Mouse (Mus musculus) CH12.LX (cell line): ENCODE results near the gene Ank. TPM values are rescaled to one million over a fixed set of nuclear protein-coding genes. Genes with fewer than 3 reads are reported as not detected.
A peak's percentile ranks its signal among the peaks of the same experiment; 100 is the strongest.

Source experiments
- DNase-seq: peaks from one replicate; pipeline ENCODE4 v3.0.0-alpha.2; 2013; ENCODE audit errors: extremely low read depth
- H3K27ac ChIP-seq: 2 replicates; pipeline ENCODE4 v1.5.1; 2012; ENCODE audit warnings: low read depth, mild to moderate bottlenecking, control low read depth, moderate library complexity; ENCODE audit not compliant: insufficient read depth
- H3K27me3 ChIP-seq: replicated peaks from 2 replicates; pipeline ENCODE3; 2012; ENCODE audit warnings: inconsistent platforms
- H3K36me3 ChIP-seq, 2 experiments: replicated peaks in 1 of 2; 2 replicates each; pipeline versions ENCODE3 to v1.6.1; 2012; ENCODE audit warnings: inconsistent platforms in 1 of 2, low read length in 1 of 2, mild to moderate bottlenecking in 1 of 2, mixed read lengths in 1 of 2, moderate library complexity in 1 of 2; ENCODE audit not compliant: control insufficient read depth in 1 of 2, insufficient read depth in 1 of 2
- H3K4me1 ChIP-seq, 2 experiments: 2 replicates each; pipeline ENCODE4 v1.6.1; 2012; ENCODE audit warnings: inconsistent platforms in 1 of 2, moderate library complexity in 1 of 2; ENCODE audit not compliant: insufficient read depth in 2 of 2, control insufficient read depth in 1 of 2
- H3K4me2 ChIP-seq: 2 replicates; pipeline ENCODE4 v1.6.1; 2012; ENCODE audit warnings: low read depth, mild to moderate bottlenecking, control low read depth; ENCODE audit not compliant: poor library complexity, insufficient read depth, severe bottlenecking
- H3K4me3 ChIP-seq, 3 experiments: fragments of 150-350 bp in 1 of 3; sonication (generic) in 1 of 3; replicated peaks in 1 of 3; 2 replicates each; pipeline versions ENCODE3 to v1.5.1; 2011 to 2012; ENCODE audit warnings: low read depth in 2 of 3, low read length in 2 of 3, mild to moderate bottlenecking in 2 of 3, moderate library complexity in 2 of 3, control low read depth in 1 of 3, improper control_type of control experiment in 1 of 3, inconsistent platforms in 1 of 3, mixed read lengths in 1 of 3; ENCODE audit not compliant: poor library complexity in 1 of 3
- H3K79me2 ChIP-seq: replicated peaks from 2 replicates; pipeline ENCODE4 v1.6.1; 2012; ENCODE audit warnings: mild to moderate bottlenecking, moderate library complexity; ENCODE audit not compliant: control insufficient read depth, poor library complexity, insufficient read depth, severe bottlenecking; ENCODE audit errors: extremely low read depth
- H3K9ac ChIP-seq: 2 replicates; pipeline ENCODE4 v1.6.1; 2012; ENCODE audit warnings: low read depth, mild to moderate bottlenecking, control low read depth, moderate library complexity; ENCODE audit not compliant: insufficient read depth
- H3K9me3 ChIP-seq: replicated peaks from 2 replicates; pipeline ENCODE3; 2012; ENCODE audit warnings: low read length, inconsistent platforms, mixed read lengths
- BHLHE40 ChIP-seq: IDR thresholded peaks from 2 replicates; pipeline ENCODE4 v1.6.1; 2011; ENCODE audit warnings: mild to moderate bottlenecking, low read depth, low read length, improper control_type of control experiment
- CHD1 ChIP-seq: IDR thresholded peaks from 2 replicates; pipeline ENCODE4 v1.6.1; 2012; ENCODE audit warnings: low read depth, low read length, improper control_type of control experiment, inconsistent platforms
- CHD2 ChIP-seq: IDR thresholded peaks from 2 replicates; pipeline ENCODE4 v1.6.1; 2011; ENCODE audit warnings: low read length, improper control_type of control experiment
- CTCF ChIP-seq, 2 experiments: IDR thresholded peaks in 1 of 2; conservative IDR thresholded peaks in 1 of 2; 2 replicates each; pipeline ENCODE4 v1.5.1; 2011 to 2012; ENCODE audit warnings: low read depth in 2 of 2, low read length in 2 of 2, improper control_type of control experiment in 1 of 2, inconsistent platforms in 1 of 2, mild to moderate bottlenecking in 1 of 2, moderate library complexity in 1 of 2
- E2F4 ChIP-seq: IDR thresholded peaks from 2 replicates; pipeline ENCODE4 v1.6.1; 2011; ENCODE audit warnings: low read depth, low read length, improper control_type of control experiment; ENCODE audit not compliant: insufficient replicate concordance
- EP300 ChIP-seq: IDR thresholded peaks from 2 replicates; pipeline ENCODE4 v1.6.1; 2011; ENCODE audit warnings: low read length, improper control_type of control experiment
- ETS1 ChIP-seq: conservative IDR thresholded peaks from 2 replicates; pipeline ENCODE4 v1.6.1; 2012; ENCODE audit warnings: low read depth, mild to moderate bottlenecking, inconsistent platforms, low read length, improper control_type of control experiment, moderate library complexity
- GABPA ChIP-seq: IDR thresholded peaks from 2 replicates; pipeline ENCODE4 v1.6.1; 2012; ENCODE audit warnings: low read depth, low read length, improper control_type of control experiment, inconsistent platforms; ENCODE audit not compliant: insufficient replicate concordance
- IRF4 ChIP-seq: IDR thresholded peaks from 2 replicates; pipeline ENCODE4 v1.6.1; 2014; ENCODE audit warnings: low read depth, mild to moderate bottlenecking, inconsistent platforms, low read length, improper control_type of control experiment
- JUN ChIP-seq: IDR thresholded peaks from 2 replicates; pipeline ENCODE4 v1.6.1; 2011; ENCODE audit warnings: low read depth, mild to moderate bottlenecking, low read length, improper control_type of control experiment, moderate library complexity; ENCODE audit not compliant: insufficient read depth
- MAFK ChIP-seq: IDR thresholded peaks from 2 replicates; pipeline ENCODE4 v1.6.1; 2011; ENCODE audit warnings: low read length, improper control_type of control experiment; ENCODE audit not compliant: insufficient replicate concordance
- MAZ ChIP-seq: IDR thresholded peaks from 2 replicates; pipeline ENCODE4 v1.6.1; 2012; ENCODE audit warnings: low read depth, mild to moderate bottlenecking, inconsistent platforms, low read length, improper control_type of control experiment, moderate library complexity
- MXI1 ChIP-seq: IDR thresholded peaks from 2 replicates; pipeline ENCODE4 v1.6.1; 2011; ENCODE audit warnings: mild to moderate bottlenecking, low read depth, low read length, improper control_type of control experiment
- NELFE ChIP-seq: IDR thresholded peaks from 2 replicates; pipeline ENCODE4 v1.6.1; 2011; ENCODE audit warnings: low read depth, low read length, improper control_type of control experiment
- NRF1 ChIP-seq: IDR thresholded peaks from 2 replicates; pipeline ENCODE4 v1.6.1; 2014; ENCODE audit warnings: low read depth, mild to moderate bottlenecking, inconsistent platforms, low read length, improper control_type of control experiment, moderate library complexity
- POLR2A ChIP-seq: IDR thresholded peaks from 2 replicates; pipeline ENCODE4 v1.6.1; 2011; ENCODE audit warnings: low read depth, mild to moderate bottlenecking, improper control_type of control experiment, low read length
- RCOR1 ChIP-seq: conservative IDR thresholded peaks from 2 replicates; pipeline ENCODE4 v1.6.1; 2012; ENCODE audit warnings: low read depth, mild to moderate bottlenecking, inconsistent platforms, low read length, improper control_type of control experiment
- TBP ChIP-seq: conservative IDR thresholded peaks from 2 replicates; pipeline ENCODE4 v1.6.1; 2011; ENCODE audit warnings: low read depth, low read length, improper control_type of control experiment
- TCF12 ChIP-seq: IDR thresholded peaks from 2 replicates; pipeline ENCODE4 v1.6.1; 2014; ENCODE audit warnings: low read depth, mild to moderate bottlenecking, inconsistent platforms, low read length, improper control_type of control experiment
- USF1 ChIP-seq: IDR thresholded peaks from 2 replicates; pipeline ENCODE4 v1.6.1; 2014; ENCODE audit warnings: low read depth, mild to moderate bottlenecking, inconsistent platforms, low read length, improper control_type of control experiment
- ZKSCAN1 ChIP-seq: IDR thresholded peaks from 2 replicates; pipeline ENCODE4 v1.6.1; 2012; ENCODE audit warnings: low read depth, inconsistent platforms, low read length, improper control_type of control experiment, borderline replicate concordance
- dilution Hi-C: fragments of 300-500 bp; cut with MboI; formaldehyde crosslinking; loops from 2 replicates; pipeline ENCODE4 v1.14.3; 2020; ENCODE audit warnings: low sequenced_read_pairs; ENCODE audit not compliant: extremely low pct_unique_long_range_greater_than_20kb, extremely low pct_ligation_motif_present
- in situ Hi-C: fragments of 300-500 bp; cut with MboI; formaldehyde crosslinking; loops from 3 replicates; pipeline ENCODE4 v1.14.3; 2019; ENCODE audit warnings: low sequenced_read_pairs, low pct_ligation_motif_present, low pct_unique_long_range_greater_than_20kb, mixed read lengths
- polyA plus RNA-seq: library from polyadenylated mRNA; unstranded; fragments of >175 nt; gene quantifications from 2 replicates; pipeline ENCODE4 v1.2.1, GENCODE M21; 2012; ENCODE audit warnings: low read depth; ENCODE audit not compliant: insufficient read length
- total RNA-seq, 2 experiments: library from RNA; depleted of rRNA; stranded (reverse); fragments of 300-350 nt in 1 of 2; fragments of >200 nt in 1 of 2; gene quantifications; 2 replicates each; pipeline ENCODE4 v1.2.3; 2012 to 2014

The Ank gene
- total and polyA plus RNA-seq, 3 experiments: 4.6 to 12.4 (median 8.6) TPM

GRCm38 (mm10) chr15:27465391-27466005 lies 979 bp upstream of the Ank start:
- Histone ChIP-seq H3K79me2 (no peaks in the 10 kb centered on the region), H3K9me3 (no peaks in the 10 kb centered on the region), H3K4me3 (peak overlapping the region in 1 of 3 experiments; percentile 83), H3K4me2 (peak overlapping the region; percentile 80), H3K36me3 (no peaks in the 10 kb centered on the region), H3K27ac (no peak overlapping the region), H3K9ac (peak overlapping the region; percentile 50; the same call in 1 of the 2 replicates), H3K4me1 (peaks cover 0 to 24% of the 10 kb centered on the region in 2 experiments; a peak in 2 of 4 replicates), H3K27me3 (peaks cover 15% of the 10 kb centered on the region)
- DNase-seq: no peak
- TF ChIP-seq CTCF (conservative IDR thresholded peaks at IDR 0.05 in 1 of 2, IDR thresholded peaks at IDR 0.05 in 1 of 2; ENCODE audit: low read depth in 2 of 2, low read length in 2 of 2) (0 out of 4 replicates have a peak, but pooled peaks of 1 of the 2 experiments have one; percentile 6), CHD2 (no peak)
- in situ Hi-C loops: loop anchor here (25.0 kb wide), 1 partner anchor 128 kb away; no protein-coding TSS in a partner anchor
- dilution Hi-C loops: no loop called here

- no peaks in the 10 kb centered on the region for H3K9me3 ChIP-seq
- peaks cover 0 to 5% of the 10 kb centered on the region in 2 experiments for H3K36me3 ChIP-seq
- H3K4me1 ChIP-seq: peaks cover 0 to 19% of the 10 kb centered on the region in 2 experiments; a peak in 2 of 4 replicates
- H3K9ac ChIP-seq: peak overlapping the region; percentile 61
- no peak for TF ChIP-seq MAZ
- TF ChIP-seq NELFE: no peak
- TF ChIP-seq ETS1: no peak
- no peak for TF ChIP-seq TCF12
- no peak for TF ChIP-seq CHD2
- TF ChIP-seq NRF1: no peak
- no peaks in the 10 kb centered on the region for H3K79me2 ChIP-seq
- H3K4me2 ChIP-seq: peak overlapping the region; percentile 75
- dilution Hi-C loops (no loop called here), in situ Hi-C loops (loop anchor here (25.0 kb wide), 1 partner anchor 130 kb away; no protein-coding TSS in a partner anchor)
- no peak for DNase-seq
- peak overlapping the region; percentile 28 to 83 (median 73) for H3K4me3 ChIP-seq
- no peak overlapping the region for H3K27ac ChIP-seq
- H3K27me3 ChIP-seq: peaks cover 15% of the 10 kb centered on the region
Measured at GRCm38 (mm10) chr15:27467081-27467491, 609 bp downstream of the Ank start.

DNA sequence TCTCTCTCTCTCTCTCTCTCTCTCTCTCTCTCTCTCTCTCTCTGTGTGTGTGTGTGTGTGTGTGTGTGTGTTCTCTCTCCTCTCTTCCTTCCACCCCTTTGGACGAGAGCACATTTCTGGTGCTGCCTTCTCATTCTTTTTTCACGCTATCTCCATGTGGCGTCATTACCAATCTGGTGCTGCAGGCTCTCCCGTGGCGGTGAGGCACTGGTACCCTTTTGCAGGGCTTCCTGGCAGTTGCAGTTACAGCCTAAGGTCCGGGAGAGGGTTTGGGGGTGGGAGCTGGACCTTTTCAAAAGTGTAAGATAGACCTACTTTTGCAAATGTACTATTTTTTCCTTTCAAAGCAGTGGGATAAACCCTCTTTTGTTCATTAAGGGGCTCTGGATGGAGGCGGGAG lies 1.2 kb downstream of the Ank start:
- Histone ChIP-seq H3K27me3 (peaks cover 15% of the 10 kb centered on the region), H3K27ac (no peak overlapping the region), H3K9ac (no peak overlapping the region), H3K36me3 (peaks cover 0 to 9% of the 10 kb centered on the region in 2 experiments), H3K4me1 (peaks cover 0 to 18% of the 10 kb centered on the region in 2 experiments; a peak in 2 of 4 replicates), H3K79me2 (no peaks in the 10 kb centered on the region), H3K4me3 (peak overlapping the region in 1 of 3 experiments; percentile 83), H3K9me3 (no peaks in the 10 kb centered on the region), H3K4me2 (peak overlapping the region; percentile 75)
- in situ Hi-C loops: loop anchor here (25.0 kb wide), 1 partner anchor 130 kb away; no protein-coding TSS in a partner anchor
- no peak for TF ChIP-seq IRF4
- no peak for TF ChIP-seq USF1
- no peak for TF ChIP-seq MAFK
- TF ChIP-seq BHLHE40: no peak
- no peak for TF ChIP-seq ZKSCAN1
- TF ChIP-seq CHD1: no peak
- no peak for TF ChIP-seq EP300
- no peak for TF ChIP-seq POLR2A
- no peak for TF ChIP-seq E2F4
- no peak for TF ChIP-seq MXI1
- TF ChIP-seq GABPA: no peak
- no peak for TF ChIP-seq TBP
- TF ChIP-seq CHD2: no peak
- no peak for TF ChIP-seq JUN
- TF ChIP-seq CTCF (conservative IDR thresholded peaks at IDR 0.05 in 1 of 2, IDR thresholded peaks at IDR 0.05 in 1 of 2; ENCODE audit: low read depth in 2 of 2, low read length in 2 of 2): no peak
- no peak for TF ChIP-seq RCOR1
- DNase-seq: no peak
- dilution Hi-C loops: no loop called here
